Mouse (Mus musculus) midbrain, embryonic 14.5 days (tissue): ENCODE results near the gene Fance. TPM values are rescaled to one million over a fixed set of nuclear protein-coding genes. Genes with fewer than 3 reads are reported as not detected.
"Not testable (repeated sequence)": the region's sequence is repeated elsewhere in the genome, so short reads cannot be mapped to it uniquely, and the experiment has no call there.

Experiments used
- ATAC-seq: fragments of 200-750 bp; cut with Nextera tagmentation; 2 replicates; pipeline ENCODE4 v1.8.0; 2017; ENCODE audit warnings: moderate number of reproducible peaks, moderate library complexity; ENCODE audit not compliant: low FRiP score, low TSS enrichment
- DNase-seq: peaks from one replicate; pipeline ENCODE4 v3.0.0-alpha.2; 2015
- H3K27ac ChIP-seq: fragments of 300-500 bp; sonication (generic); replicated peaks from 2 replicates; pipeline ENCODE4 v1.5.1; 2014; ENCODE audit warnings: mild to moderate bottlenecking, low read depth, low read length, moderate library complexity
- H3K27me3 ChIP-seq: fragments of 300-500 bp; sonication (generic); 2 replicates; pipeline ENCODE4 v1.6.1; 2014; ENCODE audit warnings: low read length, control low read depth, mixed read lengths; ENCODE audit not compliant: control insufficient read depth, insufficient read depth
- H3K36me3 ChIP-seq: fragments of 300-500 bp; sonication (generic); 2 replicates; pipeline ENCODE4 v1.6.1; 2014; ENCODE audit warnings: low read length, control low read depth; ENCODE audit not compliant: control insufficient read depth, insufficient read depth
- H3K4me1 ChIP-seq: fragments of 300-500 bp; sonication (generic); 2 replicates; pipeline ENCODE4 v1.6.1; 2014; ENCODE audit warnings: mild to moderate bottlenecking, antibody characterized with exemption, low read length, control low read depth; ENCODE audit not compliant: control insufficient read depth, insufficient read depth
- H3K4me2 ChIP-seq: fragments of 300-500 bp; sonication (generic); 2 replicates; pipeline ENCODE4 v1.6.1; 2014; ENCODE audit warnings: mild to moderate bottlenecking, low read length, moderate library complexity
- H3K4me3 ChIP-seq: fragments of 300-500 bp; sonication (generic); replicated peaks from 2 replicates; pipeline ENCODE4 v1.5.1; 2014; ENCODE audit warnings: low read depth, low read length
- H3K9ac ChIP-seq: fragments of 300-500 bp; sonication (generic); replicated peaks from 2 replicates; pipeline ENCODE4 v1.6.1; 2014; ENCODE audit warnings: mild to moderate bottlenecking, low read length, moderate library complexity
- H3K9me3 ChIP-seq: fragments of 300-500 bp; sonication (generic); 2 replicates; pipeline ENCODE4 v1.6.1; 2016; ENCODE audit warnings: low read length, control low read depth, mixed read lengths; ENCODE audit not compliant: control insufficient read depth
- WGBS: fragments of 180-500 bp; shearing (Covaris S2); extraction: QIAGEN DNeasy Blood & Tissue Kit; methylation state at CpG from one replicate; pipeline ENCODE4 v1.1.7; 2014; 5-methylcytosine and 5-hydroxymethylcytosine counted together
- polyA plus RNA-seq: library from polyadenylated mRNA; unstranded; fragments of >200 nt; fragmentation: Nextera tagmentation; extraction: Ambion mirVana; gene quantifications from 2 replicates; pipeline ENCODE4 v1.2.1, GENCODE M21; 2014

Fance gene
- polyA plus RNA-seq, 1 experiment from 2014 or later = 24.3 TPM

DNA sequence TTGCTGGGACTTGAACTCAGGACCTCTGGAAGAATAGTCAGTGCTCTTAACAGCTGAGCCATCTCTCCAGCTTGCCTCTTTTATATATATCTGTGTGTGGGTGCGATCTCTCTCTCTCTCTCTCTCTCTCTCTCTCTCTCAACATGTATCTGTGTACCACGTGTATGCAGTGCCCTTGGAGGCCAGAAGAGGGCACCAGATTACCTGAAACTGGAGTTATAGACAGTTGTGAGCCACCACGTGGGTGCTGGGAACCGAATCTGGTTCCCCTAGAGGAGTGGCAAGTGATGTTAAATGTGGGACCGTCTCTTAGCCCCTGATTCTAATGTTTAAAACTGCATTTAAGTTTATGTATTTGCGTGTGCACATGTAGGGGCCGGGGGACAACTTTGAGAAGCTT lies 11.1 kb downstream of the Fance start:
- H3K27ac ChIP-seq, H3K9me3 ChIP-seq: not testable (repeated sequence)
- 95% methylated on average over 7 of the region's 7 CpGs for WGBS

DNA sequence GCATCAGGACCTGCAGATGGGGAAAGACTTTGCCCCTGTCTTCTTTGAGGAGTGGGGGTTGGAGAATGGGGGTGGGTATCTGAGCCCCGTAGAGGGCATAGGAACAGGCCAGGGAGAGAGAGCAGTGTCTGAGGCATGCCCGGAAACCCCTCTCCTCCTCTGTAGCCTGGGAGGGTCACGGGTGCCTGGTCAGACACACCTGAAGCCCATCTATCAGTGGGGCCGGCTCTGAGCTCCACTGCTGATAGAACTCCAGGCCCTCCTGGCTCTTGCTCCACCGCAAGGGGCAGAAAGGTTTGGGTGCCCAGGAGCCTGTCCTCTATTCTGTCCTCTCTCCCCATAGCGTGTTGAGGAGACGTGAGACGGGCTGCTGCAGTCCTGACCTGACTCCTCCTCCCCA lies 12.4 kb downstream of the Fance start:
- Histone ChIP-seq H3K9me3 (no peaks in the 10 kb centered on the region), H3K4me1 (peaks cover 15% of the 10 kb centered on the region), H3K27me3 (no peaks in the 10 kb centered on the region), H3K4me3 (no peak overlapping the region), H3K4me2 (no peak overlapping the region), H3K36me3 (peaks cover 22% of the 10 kb centered on the region), H3K27ac (no peak overlapping the region), H3K9ac (no peak overlapping the region)
- DNase-seq (no peak), ATAC-seq (no peak)
- 96% methylated on average over 8 of the region's 8 CpGs for WGBS

More for the DNA sequence above, 11.1 kb downstream of the Fance start:
- H3K9ac ChIP-seq, H3K4me3 ChIP-seq, H3K27me3 ChIP-seq, H3K4me1 ChIP-seq, H3K4me2 ChIP-seq, ATAC-seq, DNase-seq: not testable (repeated sequence)
- peaks cover 17% of the 10 kb centered on the region; the same call in 1 of the 2 replicates for H3K36me3 ChIP-seq

DNA sequence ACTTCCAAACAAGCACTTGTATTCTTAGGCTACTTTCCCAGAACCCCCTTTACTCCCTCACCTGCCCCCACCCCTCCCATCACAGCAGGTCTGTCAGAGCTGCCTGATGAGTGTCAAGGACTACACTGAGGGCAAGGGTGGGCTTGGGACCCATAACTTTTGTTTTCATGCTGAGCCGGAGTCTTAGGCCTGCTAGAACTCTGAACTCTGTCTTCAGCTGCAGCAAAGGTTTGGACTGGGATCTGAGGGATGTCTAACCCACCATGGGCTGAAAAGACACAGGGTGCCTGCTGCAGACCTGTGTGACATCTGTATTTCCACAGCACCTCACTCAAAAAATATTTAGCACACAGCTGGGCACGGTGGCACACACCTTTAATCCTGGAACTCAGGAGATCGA lies 13.6 kb downstream of the Fance start:
- Histone ChIP-seq H3K27ac (no peak overlapping the region), H3K9me3 (no peaks in the 10 kb centered on the region), H3K4me3 (no peak overlapping the region), H3K36me3 (peaks cover 34% of the 10 kb centered on the region), H3K27me3 (no peaks in the 10 kb centered on the region), H3K4me2 (no peak overlapping the region), H3K9ac (no peak overlapping the region), H3K4me1 (peaks cover 15% of the 10 kb centered on the region)
- DNase-seq (no peak), ATAC-seq (no peak)
- 94% methylated on average over 3 of the region's 3 CpGs for WGBS

DNA sequence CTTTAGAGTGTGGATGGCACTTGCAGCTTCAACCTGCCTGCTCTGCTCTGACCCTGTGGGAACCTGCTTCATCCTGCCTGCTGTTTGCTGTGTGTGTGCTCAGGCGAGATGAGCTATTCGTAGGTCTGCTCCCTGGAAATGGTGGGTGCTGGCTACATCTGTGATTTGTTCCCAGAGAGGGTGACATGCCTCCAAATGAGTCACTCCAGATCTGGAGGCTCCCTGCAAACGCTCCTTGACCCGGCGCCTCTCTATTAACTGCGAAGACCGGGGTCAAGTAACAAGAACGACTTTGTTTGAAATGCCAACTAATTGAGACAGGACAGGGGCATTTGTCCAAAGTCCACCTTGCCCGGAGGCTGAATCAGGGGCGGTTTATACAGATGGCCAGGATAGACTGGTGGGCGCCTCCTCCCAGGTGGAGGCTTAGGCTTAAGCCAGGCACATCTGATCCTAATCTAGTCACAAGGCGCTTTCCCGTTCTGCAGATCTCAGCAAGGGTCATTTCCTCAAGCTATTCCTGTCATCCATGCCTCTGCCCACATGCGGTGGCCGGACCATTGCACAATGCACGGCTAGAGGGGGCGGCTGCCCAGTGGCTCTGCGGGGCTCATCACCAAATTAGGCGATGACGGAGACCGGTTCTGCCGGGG lies 14.5 kb downstream of the Fance start:
- 8% methylated on average over 22 of the region's 22 CpGs for WGBS
- peak overlapping the region; percentile 94 for H3K9ac ChIP-seq
- peaks cover 15% of the 10 kb centered on the region for H3K4me1 ChIP-seq
- peaks cover 39% of the 10 kb centered on the region for H3K36me3 ChIP-seq
- no peak for DNase-seq
- no peaks in the 10 kb centered on the region for H3K27me3 ChIP-seq
- peak; percentile 53 for ATAC-seq
- no peaks in the 10 kb centered on the region for H3K9me3 ChIP-seq
- H3K4me3 ChIP-seq = peak overlapping the region; percentile 77
- peak overlapping the region; percentile 95 for H3K27ac ChIP-seq
- H3K4me2 ChIP-seq = peak overlapping the region; percentile 92

DNA sequence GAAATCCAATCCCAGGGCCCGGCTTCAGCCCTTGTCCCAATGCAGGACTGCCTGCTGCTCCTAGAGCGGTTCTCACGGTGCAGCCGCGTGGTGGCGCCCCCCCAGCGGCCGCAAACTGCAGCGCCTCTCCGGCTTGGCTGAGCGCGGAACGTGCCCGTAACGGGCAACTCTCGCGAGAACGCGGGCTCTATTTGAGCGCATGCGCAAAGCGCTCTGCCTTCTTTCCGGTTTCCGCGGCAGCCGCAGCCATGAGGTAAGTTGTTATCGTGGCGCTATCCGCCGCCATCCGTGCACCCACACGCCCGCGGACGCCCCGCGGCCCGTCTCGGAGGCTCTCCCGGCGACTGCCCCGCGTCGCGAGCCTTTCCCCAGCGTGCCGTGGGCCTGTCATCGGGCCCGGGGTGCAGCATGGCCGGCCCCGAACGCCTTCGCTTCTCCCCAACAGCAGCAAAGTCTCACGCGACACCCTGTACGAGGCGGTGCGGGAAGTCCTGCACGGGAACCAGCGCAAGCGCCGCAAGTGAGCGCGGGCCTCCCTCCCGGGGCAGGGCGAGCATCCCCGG lies 15.1 kb downstream of the Fance start, which contains the start of gene Rpl10a:
Rpl10a (plus strand) TSS at position 106 of the 563 bp plus-strand sequence.
- WGBS = under 1% methylated on average over 67 of the region's 67 CpGs
- peak; percentile 99 for DNase-seq
- Histone ChIP-seq H3K9me3 (no peaks in the 10 kb centered on the region), H3K4me2 (peak within 1 kb of the TSS; percentile 92), H3K4me3 (peak within 1 kb of the TSS; percentile 77), H3K4me1 (peaks cover 15% of the 10 kb centered on the region), H3K36me3 (peaks cover 39% of the 10 kb centered on the region), H3K27me3 (no peaks in the 10 kb centered on the region), H3K27ac (peak within 1 kb of the TSS; percentile 95), H3K9ac (peak within 1 kb of the TSS; percentile 94)
- peak; percentile 91 for ATAC-seq

DNA sequence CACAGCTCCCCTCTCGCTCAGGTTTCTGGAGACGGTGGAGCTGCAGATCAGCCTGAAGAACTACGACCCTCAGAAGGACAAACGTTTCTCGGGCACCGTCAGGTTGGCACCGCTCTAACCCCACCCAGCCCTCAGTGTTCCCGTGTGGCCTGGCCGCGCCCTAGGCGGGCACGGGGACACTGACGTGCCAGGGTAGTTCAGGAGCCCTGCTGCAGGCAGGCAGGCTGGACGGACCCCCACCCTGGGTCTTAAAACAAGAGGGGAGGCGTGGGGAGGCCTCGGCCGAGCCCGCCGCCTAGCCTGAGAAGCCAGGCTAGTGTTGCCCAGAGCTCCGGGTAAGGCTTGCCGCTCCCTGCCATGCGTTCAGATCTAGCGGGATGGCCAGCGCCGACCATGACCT lies 15.6 kb downstream of the Fance start:
- Histone ChIP-seq H3K27me3 (no peaks in the 10 kb centered on the region), H3K9ac (peak overlapping the region; percentile 94), H3K4me2 (peak overlapping the region; percentile 92), H3K27ac (peak overlapping the region; percentile 95), H3K4me3 (peak overlapping the region; percentile 77), H3K9me3 (no peaks in the 10 kb centered on the region), H3K36me3 (peaks cover 37% of the 10 kb centered on the region), H3K4me1 (peaks cover 15% of the 10 kb centered on the region)
- peak; percentile 19 for ATAC-seq
- WGBS = under 1% methylated on average over 25 of the region's 25 CpGs
- DNase-seq = no peak

DNA sequence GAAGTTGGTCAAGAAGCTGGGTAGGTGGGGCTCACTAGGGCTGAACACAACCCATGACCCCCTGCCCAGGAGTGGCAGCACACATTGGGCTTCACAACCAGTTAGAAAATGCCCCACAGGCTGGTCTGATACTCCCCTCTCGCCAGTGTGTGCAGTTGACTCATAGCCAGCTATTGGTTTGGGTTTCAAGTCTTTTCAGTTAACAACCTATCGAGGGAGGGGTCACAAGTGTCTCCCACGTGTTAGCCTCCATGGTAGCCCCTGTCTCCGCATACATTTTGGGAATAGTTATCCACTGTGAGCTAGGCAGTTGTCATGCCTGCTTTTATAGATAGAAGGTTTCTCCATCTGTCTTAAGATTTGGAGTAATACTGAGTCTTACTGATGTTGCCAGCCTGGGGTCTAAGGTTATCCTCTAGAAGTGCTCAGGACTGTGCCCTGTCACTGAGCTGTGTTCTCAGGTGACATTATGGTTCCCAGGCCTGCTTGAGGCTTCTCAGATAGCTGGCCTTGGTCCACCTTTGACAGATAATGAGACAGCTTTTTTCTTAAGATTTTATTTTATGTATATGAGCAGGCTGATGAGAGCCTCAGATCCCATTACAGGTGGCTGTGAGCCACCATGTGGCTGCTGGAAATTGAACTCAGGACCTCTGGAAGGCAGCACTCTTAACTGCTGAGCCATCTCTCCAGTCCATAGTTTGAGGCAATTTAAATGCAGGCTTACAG lies 16.3 kb downstream of the Fance start:
- H3K9ac ChIP-seq = peak overlapping the region; percentile 94
- no peaks in the 10 kb centered on the region for H3K27me3 ChIP-seq
- peak overlapping the region; percentile 95; the same call in 1 of the 2 replicates for H3K27ac ChIP-seq
- no peak for ATAC-seq
- H3K4me2 ChIP-seq = peak overlapping the region; percentile 92
- H3K4me3 ChIP-seq = peak overlapping the region; percentile 77
- peaks cover 31% of the 10 kb centered on the region for H3K36me3 ChIP-seq
- H3K4me1 ChIP-seq = peaks cover 15% of the 10 kb centered on the region
- H3K9me3 ChIP-seq = no peaks in the 10 kb centered on the region
- no peak for DNase-seq
- WGBS = 13% methylated on average over 4 of the region's 4 CpGs

DNA sequence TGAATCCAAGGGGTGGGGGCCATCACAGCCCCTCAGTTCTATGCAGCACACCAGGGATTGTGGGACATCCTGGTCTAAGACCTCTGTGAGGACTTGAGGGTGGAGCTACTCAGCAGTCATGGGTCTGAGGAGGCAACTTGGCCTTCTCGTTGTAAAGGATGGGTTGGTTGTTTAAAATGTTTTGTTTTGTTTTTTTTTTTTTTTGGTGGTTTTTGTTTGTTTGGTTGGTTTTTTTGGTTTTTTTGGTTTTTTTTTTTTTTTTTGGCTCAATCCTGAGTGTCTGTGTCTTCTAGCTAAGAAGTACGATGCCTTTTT lies 16.9 kb downstream of the Fance start:
- 61% methylated on average over 2 of the region's 2 CpGs for WGBS
- Histone ChIP-seq H3K36me3 (peaks cover 31% of the 10 kb centered on the region), H3K4me2 (peak overlapping the region; percentile 92), H3K27ac (no peak overlapping the region), H3K9me3 (no peaks in the 10 kb centered on the region), H3K27me3 (no peaks in the 10 kb centered on the region), H3K4me3 (peak overlapping the region; percentile 77), H3K4me1 (peaks cover 15% of the 10 kb centered on the region), H3K9ac (peak overlapping the region; percentile 94)
- ATAC-seq (no peak), DNase-seq (no peak)
